Mouse (Mus musculus) cerebellum, adult 2 months (tissue): ENCODE measurements around the gene Polr2e. TPM values are rescaled to one million over a fixed set of nuclear protein-coding genes. Genes with fewer than 3 reads are reported as not detected.
"Not testable (repeated sequence)": the region's sequence is repeated elsewhere in the genome, so short reads cannot be mapped to it uniquely, and the experiment has no call there.

ENCODE experiments used
- DNase-seq, 2 experiments: peaks; one replicate each; pipeline ENCODE4 v3.0.0; 2021
- H3K27ac ChIP-seq: fragments of 200-500 bp; 2 replicates; pipeline ENCODE4 v1.5.1; 2012; ENCODE audit warnings: low read length, control low read depth, inconsistent platforms; ENCODE audit not compliant: insufficient read depth
- H3K27me3 ChIP-seq: fragments of 200-500 bp; 2 replicates; pipeline ENCODE4 v1.6.1; 2012; ENCODE audit warnings: inconsistent platforms, mild to moderate bottlenecking, low read length, moderate library complexity; ENCODE audit not compliant: control insufficient read depth, insufficient read depth
- H3K4me1 ChIP-seq: fragments of 200-500 bp; 2 replicates; pipeline ENCODE4 v1.6.1; 2011; ENCODE audit warnings: low read length; ENCODE audit not compliant: control insufficient read depth, insufficient read depth
- H3K4me3 ChIP-seq: fragments of 200-500 bp; replicated peaks from 2 replicates; pipeline ENCODE3; 2011; ENCODE audit warnings: mild to moderate bottlenecking, low read depth, low read length, control low read depth; ENCODE audit not compliant: insufficient read depth
- CTCF ChIP-seq: fragments of 200-500 bp; IDR thresholded peaks from 2 replicates; pipeline ENCODE4 v1.5.1; 2011; ENCODE audit warnings: low read depth, mild to moderate bottlenecking, control low read depth, low read length, moderate library complexity, borderline replicate concordance; ENCODE audit not compliant: insufficient read depth
- POLR2A ChIP-seq: fragments of 200-500 bp; IDR thresholded peaks from 2 replicates; pipeline ENCODE4 v1.6.1; 2011; ENCODE audit warnings: low read length, control low read depth, borderline replicate concordance; ENCODE audit not compliant: insufficient read depth
- WGBS: fragments of 180-500 bp; shearing (Covaris S2); methylation state at CpG from one replicate; pipeline ENCODE4 v1.1.7; 2018; 5-methylcytosine and 5-hydroxymethylcytosine counted together
- polyA plus RNA-seq: library from polyadenylated mRNA; depleted of rRNA; stranded (reverse); fragments of >200 nt; gene quantifications from 2 replicates; pipeline ENCODE4 v1.2.3, GENCODE M21; 2012

The Polr2e gene
- polyA plus RNA-seq, 1 experiment, result 224 TPM

DNA sequence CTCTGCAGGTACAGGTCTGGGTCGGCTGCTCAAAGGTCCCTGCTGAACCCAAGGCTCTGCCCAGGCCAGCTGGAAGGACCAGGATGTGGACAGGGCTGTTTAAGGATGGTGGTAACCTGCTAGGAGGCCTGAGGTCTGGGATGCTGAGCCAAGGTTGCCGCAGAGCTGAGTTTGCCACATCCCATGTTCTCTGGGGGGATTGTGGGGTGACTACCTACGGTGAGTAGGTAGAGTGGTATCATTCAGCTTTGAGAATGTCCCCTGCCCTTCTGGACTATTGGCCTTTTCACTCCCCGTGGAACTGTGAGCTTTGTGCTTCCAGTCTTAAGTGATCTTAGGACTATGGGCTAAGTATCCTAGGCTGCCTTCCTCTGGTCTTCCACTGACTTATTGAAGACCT lies 16.9 kb upstream of the Polr2e start:
- 71% methylated on average over 4 of the region's 4 CpGs for WGBS
- no peak for DNase-seq
- Histone ChIP-seq H3K27me3 (no peaks in the 10 kb centered on the region), H3K27ac (no peak overlapping the region), H3K4me3 (no peak overlapping the region), H3K4me1 (peaks cover 16% of the 10 kb centered on the region; the same call in 1 of the 2 replicates)
- TF ChIP-seq POLR2A (no peak), CTCF (no peak)

DNA sequence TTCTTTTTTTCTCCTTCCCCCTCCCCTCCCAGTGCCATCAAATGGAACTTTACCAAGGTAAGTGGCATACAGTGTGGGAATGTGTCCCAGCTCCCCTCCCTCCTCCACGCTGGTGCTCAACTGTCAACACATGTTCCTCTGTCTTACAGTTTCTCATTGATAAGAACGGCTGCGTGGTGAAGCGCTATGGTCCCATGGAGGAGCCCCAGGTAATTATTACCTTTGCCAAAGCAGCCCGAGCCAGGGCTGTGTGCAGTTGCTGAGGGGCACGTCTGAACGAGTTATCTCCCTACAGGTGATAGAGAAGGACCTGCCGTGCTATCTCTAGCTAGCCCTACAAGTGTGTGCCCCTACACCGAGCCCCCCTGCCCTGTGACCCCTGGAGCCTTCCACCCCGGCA lies 16.3 kb upstream of the Polr2e start:
- Histone ChIP-seq H3K4me1 (peaks cover 16% of the 10 kb centered on the region; the same call in 1 of the 2 replicates), H3K4me3 (no peak overlapping the region), H3K27me3 (no peaks in the 10 kb centered on the region), H3K27ac (no peak overlapping the region)
- TF ChIP-seq POLR2A, result no peak
- no peak for TF ChIP-seq CTCF
- DNase-seq, result no peak
- WGBS, result 52% methylated on average over 10 of the region's 10 CpGs

DNA sequence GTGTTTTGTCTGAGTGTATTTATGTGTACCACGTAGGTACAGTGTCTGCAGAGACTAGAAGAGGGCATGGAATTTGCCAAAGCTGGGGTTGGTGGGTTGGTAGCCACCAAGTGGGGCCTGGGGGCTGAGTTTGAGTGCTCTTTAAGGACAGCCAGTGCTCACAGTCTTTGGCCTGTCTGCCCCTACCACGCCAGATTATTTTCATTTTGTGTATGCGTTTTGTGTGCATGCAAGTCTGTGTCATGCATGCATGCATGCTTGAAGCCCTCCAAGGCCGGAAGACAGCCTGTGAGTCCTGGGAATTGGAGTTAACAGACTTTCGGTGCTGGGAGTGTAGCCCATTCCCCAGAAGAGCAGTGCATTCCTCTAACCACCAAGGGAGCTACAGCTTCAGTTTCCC lies 15.8 kb upstream of the Polr2e start:
- Histone ChIP-seq H3K27me3 (no peaks in the 10 kb centered on the region), H3K4me3 (peak overlapping the region; percentile 96), H3K4me1 (peaks cover 16% of the 10 kb centered on the region; the same call in 1 of the 2 replicates), H3K27ac (no peak overlapping the region)
- DNase-seq, result no peak
- TF ChIP-seq POLR2A, result no peak
- TF ChIP-seq CTCF, result no peak
- 24% methylated on average over 5 of the region's 5 CpGs for WGBS

DNA sequence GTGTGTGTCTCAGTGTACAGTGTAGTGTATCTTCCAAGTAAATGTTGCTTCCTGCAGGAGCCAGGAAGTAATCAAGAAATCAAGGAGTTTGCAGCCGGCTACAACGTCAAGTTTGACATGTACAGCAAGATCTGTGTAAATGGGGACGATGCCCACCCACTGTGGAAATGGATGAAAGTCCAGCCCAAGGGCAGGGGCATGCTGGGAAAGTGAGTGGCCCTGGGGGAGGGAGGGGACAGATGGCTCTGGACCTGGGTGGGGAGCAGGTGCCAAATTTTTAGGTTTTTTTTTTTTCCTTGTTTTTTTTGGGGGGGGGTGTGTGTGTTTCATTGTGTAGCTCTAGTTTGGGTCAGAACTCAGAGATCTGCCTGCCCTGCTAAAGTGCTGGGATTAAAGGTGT lies 15.3 kb upstream of the Polr2e start:
- WGBS, result 1% methylated on average over 3 of the region's 3 CpGs
- H3K27ac ChIP-seq, result peak overlapping the region; percentile 86; the same call in 1 of the 2 replicates

DNA sequence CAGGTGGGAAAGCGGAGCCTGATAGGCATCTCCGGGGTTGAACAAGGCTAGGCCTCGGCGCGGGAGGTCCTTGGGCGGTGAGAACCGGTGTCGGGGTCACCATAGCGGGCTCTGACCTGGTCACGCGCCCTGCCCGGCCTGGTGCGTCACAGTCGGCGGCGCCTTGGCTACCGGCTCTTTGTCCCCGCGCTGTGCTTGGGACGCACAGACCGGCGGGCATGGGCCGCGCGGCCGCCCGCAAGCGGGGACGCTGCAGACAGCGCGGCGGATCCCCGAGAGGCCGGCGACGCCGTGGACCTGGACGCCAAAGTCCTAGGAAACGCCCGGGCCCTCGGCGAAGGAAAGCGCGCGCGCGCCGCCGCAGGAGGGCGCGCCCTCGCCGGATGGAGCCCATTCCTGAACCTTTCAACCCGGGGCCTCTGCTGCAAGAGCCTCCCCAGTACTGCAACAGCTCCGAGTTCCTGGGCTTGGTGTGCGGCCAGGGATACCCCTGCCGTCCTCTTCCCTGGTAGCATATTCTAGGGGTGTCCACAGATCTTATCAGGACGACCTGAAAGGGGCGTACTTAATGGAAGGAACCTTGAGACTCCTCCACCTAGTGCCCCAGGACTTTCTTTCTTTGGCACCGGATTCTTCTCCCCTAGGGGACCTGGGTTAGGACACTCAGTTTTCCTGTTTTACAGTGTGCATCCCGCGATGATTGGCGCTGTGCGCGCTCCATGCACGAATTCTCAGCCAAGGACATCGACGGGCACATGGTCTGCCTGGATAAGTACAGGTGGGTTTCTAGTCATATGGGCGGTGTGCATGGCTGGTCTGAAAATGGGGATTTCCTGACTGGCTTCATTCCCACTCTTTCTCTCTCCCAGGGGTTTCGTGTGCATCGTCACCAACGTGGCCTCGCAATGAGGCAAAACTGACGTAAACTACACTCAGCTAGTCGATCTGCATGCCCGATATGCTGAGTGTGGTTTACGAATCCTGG lies 14.5 kb upstream of the Polr2e start:
- Histone ChIP-seq H3K27ac (peak overlapping the region; percentile 86), H3K4me1 (peaks cover 16% of the 10 kb centered on the region; the same call in 1 of the 2 replicates), H3K27me3 (no peaks in the 10 kb centered on the region), H3K4me3 (peak overlapping the region; percentile 96)
- under 1% methylated on average over 77 of the region's 77 CpGs for WGBS
- TF ChIP-seq POLR2A (no peak), CTCF (no peak)
- DNase-seq, result peak; percentile 74 to 77

More for the DNA sequence above, 15.3 kb upstream of the Polr2e start:
- not testable (repeated sequence) for H3K27me3 ChIP-seq
- DNase-seq, result peak in 1 of 2 experiments; percentile 57
- Histone ChIP-seq H3K4me1 (peaks cover 16% of the 10 kb centered on the region; the same call in 1 of the 2 replicates), H3K4me3 (peak overlapping the region; percentile 96)

DNA sequence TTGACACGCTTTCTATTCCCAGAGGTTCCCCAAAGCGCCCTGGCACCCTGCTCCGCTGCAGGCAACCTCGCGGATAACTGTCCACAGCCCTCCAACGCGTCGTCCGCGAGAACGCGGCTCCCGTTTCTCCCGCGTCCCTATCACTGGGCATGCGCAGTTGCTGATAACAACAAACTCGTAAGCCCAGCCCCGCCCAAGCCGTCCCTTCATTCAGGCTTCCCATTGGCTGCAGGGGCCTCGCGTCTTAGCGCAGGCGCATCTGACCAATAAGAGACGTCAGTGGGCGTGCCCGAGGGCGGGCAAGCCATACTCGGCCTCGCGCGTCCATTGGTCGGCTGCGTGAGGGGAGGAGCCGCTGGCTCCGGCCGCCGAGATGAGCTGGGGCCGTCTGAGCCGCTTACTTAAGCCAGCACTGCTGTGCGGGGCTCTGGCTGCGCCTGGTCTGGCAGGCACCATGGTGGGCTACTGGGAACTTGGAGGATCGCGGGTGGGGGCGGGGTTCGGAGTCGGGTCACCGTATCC lies 13.7 kb upstream of the Polr2e start:
- peak; percentile 98 for TF ChIP-seq POLR2A
- TF ChIP-seq CTCF, result no peak
- Histone ChIP-seq H3K27ac (peak overlapping the region; percentile 86), H3K4me3 (peak overlapping the region; percentile 96), H3K4me1 (peaks cover 16% of the 10 kb centered on the region; the same call in 1 of the 2 replicates), H3K27me3 (no peaks in the 10 kb centered on the region)
- DNase-seq, result peak; percentile 100
- under 1% methylated on average over 47 of the region's 47 CpGs for WGBS

DNA sequence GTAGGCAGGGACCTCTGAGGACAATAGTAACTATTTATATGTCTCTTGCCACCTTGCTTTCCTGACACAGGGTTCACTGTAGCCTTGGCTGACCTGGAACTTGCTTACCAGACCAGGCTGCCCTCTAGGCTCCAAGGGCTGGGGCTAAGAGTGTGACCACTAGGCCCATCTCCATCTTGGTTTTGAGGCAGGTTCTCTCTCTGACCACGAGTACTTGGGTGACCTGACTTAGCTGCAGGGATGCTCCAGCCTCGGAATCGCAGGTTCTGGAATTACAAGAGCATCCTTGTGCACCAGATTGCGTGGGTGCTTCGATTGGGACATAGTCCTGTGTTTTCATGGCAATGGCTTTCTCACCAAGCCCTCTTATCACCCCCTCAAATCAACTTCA lies 12.8 kb upstream of the Polr2e start:
- DNase-seq, result no peak
- peaks cover 11% of the 10 kb centered on the region; the same call in 1 of the 2 replicates for H3K4me1 ChIP-seq
- no peaks in the 10 kb centered on the region for H3K27me3 ChIP-seq
- TF ChIP-seq POLR2A (no peak), CTCF (no peak)
- H3K27ac ChIP-seq, result no peak overlapping the region
- no peak overlapping the region for H3K4me3 ChIP-seq
- WGBS, result 87% methylated on average over 5 of the region's 5 CpGs

DNA sequence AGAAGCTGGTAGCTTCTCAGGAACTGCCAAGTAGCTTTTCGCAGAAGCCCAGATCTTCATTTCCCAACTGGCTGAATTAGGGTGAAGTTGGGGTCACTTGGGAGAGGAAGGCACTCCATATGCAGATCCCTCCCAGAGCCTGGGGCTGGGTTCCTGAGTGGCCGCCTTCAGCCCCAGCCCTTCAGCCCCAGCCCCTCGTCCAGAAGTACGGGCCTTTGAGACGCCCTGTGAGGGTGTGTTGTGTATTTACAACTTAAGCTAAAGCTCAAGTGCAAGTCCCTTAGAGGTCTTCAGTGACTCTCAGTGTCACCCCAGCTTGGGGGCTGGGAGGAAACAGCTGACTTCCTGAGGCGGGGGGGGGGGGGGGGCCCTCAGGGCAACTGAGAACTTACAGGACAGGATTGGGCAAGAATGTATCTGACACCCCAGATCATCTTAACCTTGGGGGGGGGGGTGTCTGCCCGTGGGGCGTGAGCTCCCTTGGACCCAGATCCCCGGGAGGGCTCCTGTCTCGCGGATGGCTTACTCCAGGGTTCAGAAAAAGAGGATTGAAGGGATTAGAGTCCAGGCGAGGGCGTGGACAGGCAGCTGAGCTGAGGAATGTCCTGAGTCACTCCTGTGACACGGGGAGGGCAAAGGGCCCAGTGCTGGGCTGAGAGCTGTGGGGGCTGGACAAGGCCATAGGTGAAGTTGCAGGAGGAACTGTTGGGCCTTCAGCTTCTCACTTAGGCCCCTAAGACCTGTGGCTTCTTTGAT lies 12.2 kb upstream of the Polr2e start:
- no peaks in the 10 kb centered on the region for H3K27me3 ChIP-seq
- no peak for DNase-seq
- peaks cover 8% of the 10 kb centered on the region; the same call in 1 of the 2 replicates for H3K4me1 ChIP-seq
- TF ChIP-seq CTCF (no peak), POLR2A (no peak)
- H3K27ac ChIP-seq, result no peak overlapping the region
- 61% methylated on average over 14 of the region's 14 CpGs for WGBS
- H3K4me3 ChIP-seq, result no peak overlapping the region
